Mouse (Mus musculus): ENCODE data around the gene Itga4.

Itga4 gene

DNA sequence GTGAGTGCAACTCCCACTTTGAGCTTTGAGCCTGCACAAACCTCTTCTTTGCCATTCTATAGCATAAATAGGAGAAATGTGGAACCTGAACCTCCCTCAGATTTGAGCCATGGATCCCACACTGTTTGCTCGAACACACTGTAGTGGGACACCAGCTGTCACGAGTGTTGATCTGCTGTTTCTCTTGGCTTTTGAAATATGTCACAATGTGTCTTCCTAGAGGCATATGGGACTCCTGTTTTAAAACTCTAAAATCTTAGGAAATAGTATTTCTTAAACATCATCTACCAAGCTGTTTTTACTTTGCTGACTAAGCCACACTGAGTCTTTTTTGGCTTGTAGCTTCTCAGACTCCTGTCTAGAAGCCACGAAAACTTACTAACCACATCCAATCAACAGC is 102.6 kb downstream of the Itga4 start:
- DNase-seq = no peak

- DNase-seq = no peak
Observed at GRCm38 (mm10) chr2:79362029-79362428, 106.8 kb downstream of the Itga4 start.

- DNase-seq = no peak
Observed at GRCm38 (mm10) chr2:79363920-79364319, 108.7 kb downstream of the Itga4 start.

- DNase-seq = no peak
Observed at GRCm38 (mm10) chr2:79367451-79368450, 112.5 kb downstream of the Itga4 start.

- no peak for DNase-seq
Observed at GRCm38 (mm10) chr2:79368661-79369060, 113.4 kb downstream of the Itga4 start.

DNA sequence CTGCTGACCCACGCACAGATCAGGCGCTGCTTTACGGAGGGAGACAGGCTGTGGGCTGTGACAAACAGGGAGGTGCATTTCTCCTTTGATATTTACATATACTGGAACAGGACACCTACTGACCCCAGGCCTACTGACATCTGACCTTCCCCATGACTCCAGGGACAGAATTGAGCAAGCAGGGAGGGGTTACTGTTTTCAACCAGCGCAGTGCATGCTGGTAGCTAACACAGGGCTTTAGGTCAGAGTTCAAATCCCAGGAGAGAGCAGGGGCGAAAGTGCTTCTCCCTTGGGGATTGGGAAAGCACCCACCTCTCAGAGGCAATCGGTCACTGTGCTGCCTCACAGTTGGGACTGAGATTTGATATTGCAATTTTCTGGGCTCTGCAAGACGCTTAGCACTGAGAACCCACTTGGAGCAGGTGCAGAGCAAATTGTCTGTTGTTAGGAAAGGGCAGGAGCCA is 113.9 kb downstream of the Itga4 start:
- DNase-seq = no peak

GRCm38 (mm10) chr2:79369905-79370304 is 114.7 kb downstream of the Itga4 start:
- DNase-seq = no peak

DNA sequence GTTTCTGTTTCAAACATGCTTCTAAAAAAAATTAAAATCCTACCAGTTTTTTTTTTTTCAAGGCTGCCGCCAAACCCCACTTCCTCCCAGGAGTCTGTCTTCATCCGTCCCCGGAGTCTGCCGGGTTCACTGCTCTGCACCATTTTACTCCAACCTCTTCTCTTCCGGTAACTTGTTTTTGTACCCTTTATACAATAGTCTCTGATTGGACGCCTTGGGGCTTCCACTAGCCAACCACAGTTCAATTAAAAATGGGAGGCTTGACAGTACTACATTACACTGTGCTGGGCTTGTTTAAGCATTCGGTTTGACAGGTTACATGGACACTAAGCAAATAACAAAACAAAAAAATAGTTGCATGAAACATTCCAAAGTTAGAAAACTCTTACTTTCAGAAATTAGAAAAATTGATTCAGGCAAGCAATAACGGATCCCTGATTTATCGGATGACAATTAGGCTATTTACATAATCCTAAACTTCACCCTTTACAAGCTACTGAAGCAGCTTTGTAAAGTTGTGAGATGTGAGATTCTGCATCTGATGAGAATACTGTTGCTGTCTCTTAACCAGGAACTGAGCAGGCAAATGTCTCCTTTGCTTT is 115.6 kb downstream of the Itga4 start:
- peak in 1 of 2 experiments; percentile 38 for DNase-seq

- no peak for DNase-seq
Observed at GRCm38 (mm10) chr2:79371326-79372153, 116.3 kb downstream of the Itga4 start.

- no peak for DNase-seq
Observed at GRCm38 (mm10) chr2:79372154-79372467, 116.9 kb downstream of the Itga4 start.

DNA sequence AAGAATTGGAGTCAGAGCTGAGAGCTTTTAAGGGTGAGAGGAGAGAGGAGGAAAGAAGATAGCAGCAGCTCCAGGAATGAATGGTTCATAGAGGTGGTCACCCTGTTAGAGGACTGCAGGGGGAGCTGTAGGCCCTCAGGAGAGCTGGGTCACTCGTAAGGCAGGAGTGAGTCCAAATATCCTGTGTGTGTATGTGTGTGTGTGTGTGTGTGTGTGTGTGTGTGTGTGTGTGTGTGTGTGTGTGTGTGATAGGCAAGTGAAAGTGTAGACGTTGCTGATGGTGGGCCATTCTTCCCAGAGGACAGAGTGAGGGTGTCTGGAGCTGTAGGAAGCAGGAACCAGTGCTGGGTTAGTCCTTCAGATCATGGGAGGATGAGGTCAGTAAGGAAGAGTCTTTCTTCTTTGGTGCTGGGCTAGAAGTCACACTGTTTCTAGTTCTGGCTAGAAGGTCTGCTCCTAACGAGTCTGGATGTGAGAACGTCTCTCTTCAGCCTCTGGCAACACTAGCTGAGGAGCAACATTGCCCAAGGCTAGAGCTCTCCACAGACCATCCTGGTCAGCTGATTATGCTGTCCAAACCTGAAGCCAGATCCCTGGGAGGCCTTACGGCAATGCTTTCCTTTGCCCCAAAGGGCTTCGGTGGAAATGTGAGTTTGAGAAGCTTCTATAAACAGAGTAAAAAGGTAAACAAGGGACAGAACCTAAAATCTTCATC is 117.4 kb downstream of the Itga4 start:
- DNase-seq = peak; percentile 56 to 57

- DNase-seq = no peak
Observed at GRCm38 (mm10) chr2:79378346-79379086, 123.3 kb downstream of the Itga4 start.

DNA sequence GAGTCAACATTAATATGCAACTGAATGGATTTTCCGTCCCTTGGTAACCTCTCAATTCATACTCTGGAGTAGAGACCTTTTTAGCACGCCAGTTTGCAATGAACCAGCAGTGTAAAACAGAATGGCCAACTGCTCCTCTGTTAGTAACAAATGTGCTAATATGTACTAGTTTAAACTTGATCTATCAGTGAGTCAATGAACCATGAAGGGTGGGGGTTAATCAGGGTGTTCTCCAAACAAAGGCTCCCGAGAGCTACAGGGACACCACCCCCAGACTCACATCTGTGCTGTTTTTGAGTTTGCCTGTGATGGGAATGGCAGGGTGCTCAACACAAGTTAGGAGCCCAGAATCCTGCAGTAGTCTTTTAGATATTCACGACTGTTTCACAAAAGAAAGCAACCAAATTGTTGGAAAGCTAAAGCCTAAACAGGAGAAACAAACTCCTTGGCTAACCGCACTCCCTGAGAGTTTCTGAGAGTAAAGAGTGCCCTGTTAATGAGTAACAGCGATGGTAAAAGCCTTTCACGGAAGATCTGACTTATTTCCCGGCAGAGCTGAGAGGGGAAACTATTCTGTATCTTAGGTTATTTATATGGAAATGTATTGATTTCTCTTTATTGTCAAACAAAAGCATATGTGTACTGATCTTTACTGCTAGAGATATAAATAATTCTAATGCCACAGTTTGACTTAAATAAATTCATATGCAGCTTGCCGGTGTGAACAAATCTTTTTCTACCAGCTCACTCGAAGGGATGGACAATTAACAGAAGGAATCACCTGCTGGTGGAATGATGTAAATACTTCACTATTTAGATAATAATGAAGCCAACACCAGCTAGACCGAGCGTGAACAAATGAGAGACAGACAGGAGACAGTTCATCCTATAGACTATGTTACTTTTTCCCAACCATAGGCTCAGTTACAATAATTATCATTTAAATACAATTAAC is 124.1 kb downstream of the Itga4 start:
- no peak for DNase-seq

Measured in kidney, postnatal 25 days (tissue).